Mouse (Mus musculus) testis, postnatal 10 days (tissue): ENCODE measurements at regions not wholly inside any gene's neighbourhood (a gene's known extent, or its start where the extent isn't known, plus 50 kb on each side); places are given as distances from the start of the nearest gene placed in this dataset.
"Not testable (repeated sequence)": the region's sequence is repeated elsewhere in the genome, so short reads cannot be mapped to it uniquely, and the experiment has no call there.

Experiments used
- DNase-seq: peaks from one replicate; pipeline ENCODE4 v3.0.0; 2021; ENCODE audit warnings: low spot score

- DNase-seq, result no peak
Measured at GRCm38 (mm10) chr11:7705312-7705764, 491.6 kb upstream of the Igfbp3 start.

GRCm38 (mm10) chr11:7697591-7697990 is 483.9 kb upstream of the Igfbp3 start:
- no peak for DNase-seq

GRCm38 (mm10) chr11:7689701-7690100 is 476.0 kb upstream of the Igfbp3 start:
- not testable (repeated sequence) for DNase-seq

GRCm38 (mm10) chr11:7672821-7673220 is 459.1 kb upstream of the Igfbp3 start:
- no peak for DNase-seq

GRCm38 (mm10) chr11:7630637-7631036 is 416.9 kb upstream of the Igfbp3 start:
- DNase-seq, result no peak

GRCm38 (mm10) chr11:7625256-7625655 is 411.5 kb upstream of the Igfbp3 start:
- DNase-seq, result no peak

GRCm38 (mm10) chr11:7620320-7620719 is 406.6 kb upstream of the Igfbp3 start:
- no peak for DNase-seq

GRCm38 (mm10) chr11:7610752-7611151 is 397.0 kb upstream of the Igfbp3 start:
- no peak for DNase-seq

- DNase-seq, result no peak
Measured at GRCm38 (mm10) chr11:7609921-7610320, 396.2 kb upstream of the Igfbp3 start.

GRCm38 (mm10) chr11:7606652-7607051 is 392.9 kb upstream of the Igfbp3 start:
- DNase-seq, result no peak

- no peak for DNase-seq
Measured at GRCm38 (mm10) chr11:7592010-7592409, 378.3 kb upstream of the Igfbp3 start.

GRCm38 (mm10) chr11:7583296-7583695 is 369.6 kb upstream of the Igfbp3 start:
- no peak for DNase-seq

- DNase-seq, result peak; percentile 42
Measured at GRCm38 (mm10) chr11:7568484-7568883, 354.8 kb upstream of the Igfbp3 start.

- no peak for DNase-seq
Measured at GRCm38 (mm10) chr11:7562029-7562428, 348.3 kb upstream of the Igfbp3 start.

GRCm38 (mm10) chr11:7561437-7561836 is 347.7 kb upstream of the Igfbp3 start:
- no peak for DNase-seq

GRCm38 (mm10) chr11:7555613-7556274 is 342.0 kb upstream of the Igfbp3 start:
- DNase-seq, result no peak

- no peak for DNase-seq
Measured at GRCm38 (mm10) chr11:7552154-7552553, 338.4 kb upstream of the Igfbp3 start.

GRCm38 (mm10) chr11:7547796-7548195 is 334.1 kb upstream of the Igfbp3 start:
- no peak for DNase-seq

GRCm38 (mm10) chr11:7545621-7546020 is 331.9 kb upstream of the Igfbp3 start:
- DNase-seq, result no peak

GRCm38 (mm10) chr11:7534590-7534989 is 320.9 kb upstream of the Igfbp3 start:
- DNase-seq, result no peak

- no peak for DNase-seq
Measured at GRCm38 (mm10) chr11:7533327-7533726, 319.6 kb upstream of the Igfbp3 start.

GRCm38 (mm10) chr11:7531847-7532246 is 318.1 kb upstream of the Igfbp3 start:
- no peak for DNase-seq

- no peak for DNase-seq
Measured at GRCm38 (mm10) chr11:7530482-7531148, 316.9 kb upstream of the Igfbp3 start.

- DNase-seq, result no peak
Measured at GRCm38 (mm10) chr11:7519556-7519955, 305.8 kb upstream of the Igfbp3 start.
